Mouse (Mus musculus): ENCODE measurements around the gene 6430548M08Rik. TPM values are rescaled to one million over a fixed set of nuclear protein-coding genes. Genes with fewer than 3 reads are reported as not detected.

Gene 6430548M08Rik
- 0.71 TPM for polyA plus RNA-seq (2017; shearing (Covaris generic))

DNA sequence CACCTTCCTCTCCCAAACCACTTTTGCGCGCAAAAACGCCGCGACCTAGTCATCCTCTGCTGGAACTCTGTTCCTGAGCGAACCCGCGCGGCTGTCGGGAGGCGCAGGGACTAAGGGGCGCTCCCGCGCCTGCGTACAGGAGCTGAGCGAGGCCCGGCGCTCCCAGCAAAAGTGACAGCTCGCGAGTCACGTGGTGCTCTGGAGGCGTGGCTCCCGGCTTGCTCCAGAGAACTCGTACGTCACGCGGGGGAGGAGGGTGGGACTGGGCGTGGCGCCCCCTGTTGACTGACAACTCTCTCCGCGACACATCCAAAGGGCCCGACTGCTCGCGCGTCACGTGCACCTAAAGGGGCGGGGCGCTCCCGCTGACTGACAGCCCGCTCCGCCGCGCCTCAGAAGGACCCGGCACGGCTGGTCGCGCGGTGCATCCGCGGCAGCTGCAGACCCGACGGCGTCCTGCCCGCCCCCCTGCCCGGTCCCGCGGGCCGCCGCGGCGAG lies at the start of gene 6430548M08Rik:
Gene 6430548M08Rik, plus strand, starts transcription at position 395 of the 498 bp plus-strand sequence.

DNA sequence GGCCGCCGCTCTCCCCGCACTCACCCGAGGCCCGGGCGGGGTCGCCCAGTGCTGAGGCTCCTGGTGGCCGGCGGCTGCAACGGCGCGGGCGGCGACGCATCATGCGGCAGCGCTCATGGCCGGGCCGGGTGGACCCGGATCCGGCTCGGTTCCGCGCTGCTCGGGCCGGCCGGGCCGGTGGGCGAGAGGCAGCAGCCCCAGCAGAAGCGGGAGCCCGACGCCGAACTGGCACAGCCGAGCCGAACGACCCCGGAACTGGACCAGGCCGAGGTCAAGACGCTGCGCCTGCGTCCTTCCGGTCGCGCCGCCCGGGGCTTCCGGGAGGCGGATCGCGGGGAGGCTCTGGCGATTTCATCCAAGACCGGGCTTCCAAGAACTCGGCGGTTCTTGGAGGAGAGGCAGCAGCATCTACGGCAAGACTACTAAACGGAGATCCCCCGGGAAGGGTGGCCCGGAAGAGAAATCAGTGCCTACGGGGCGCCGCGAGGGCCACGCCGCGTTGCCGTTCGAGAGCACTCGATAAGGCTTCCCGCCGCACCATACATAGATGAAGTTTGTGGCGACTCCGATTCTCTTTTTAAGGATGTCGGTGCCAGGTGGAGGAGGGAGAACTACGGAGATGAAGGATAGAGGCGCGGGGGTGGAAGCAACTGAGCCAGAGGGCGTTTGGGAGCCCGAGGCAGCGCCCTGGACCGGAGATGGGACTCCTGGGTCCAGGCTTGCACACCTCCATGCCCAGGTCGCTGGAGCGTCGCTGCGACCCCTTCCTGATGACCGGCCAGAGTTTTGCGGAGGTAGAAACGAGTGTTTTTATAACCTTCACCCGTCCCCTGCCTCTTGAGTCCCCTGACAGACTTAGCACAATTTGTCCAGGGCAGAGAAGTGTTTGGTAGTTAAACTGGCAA lies 12.6 kb upstream of the 6430548M08Rik start, which contains the start of gene Zdhhc7:
Gene Zdhhc7, minus strand, starts transcription at position 415 of the 905 bp plus-strand sequence.

GRCm38 (mm10) chr8:120177318-120178123 lies 63.6 kb downstream of the 6430548M08Rik start, which contains the start of gene Fam92b:
Gene Fam92b, minus strand, starts transcription at chr8:120177466.

Other genes with a start within 250 kb of the 6430548M08Rik start
- gene Usp10, start 203.8 kb upstream of the 6430548M08Rik start, polyA plus RNA-seq (2017; shearing (Covaris generic)) = 182 TPM
- gene Gm20388, start 203.3 kb upstream of the 6430548M08Rik start, polyA plus RNA-seq (2017; shearing (Covaris generic)) = 9.0 TPM
- gene Crispld2, start 121.7 kb upstream of the 6430548M08Rik start, polyA plus RNA-seq (2017; shearing (Covaris generic)) = not detected
- gene Zdhhc7, start 12.7 kb upstream of the 6430548M08Rik start, polyA plus RNA-seq (2017; shearing (Covaris generic)) = 51.1 TPM
- gene Fam92b, start 63.3 kb downstream of the 6430548M08Rik start, polyA plus RNA-seq (2017; shearing (Covaris generic)) = not detected
- 24.5 TPM for gene Gse1, start 114.3 kb downstream of the 6430548M08Rik start, polyA plus RNA-seq (2017; shearing (Covaris generic))